Mouse (Mus musculus) cerebellum, adult 8-10 months (tissue): ENCODE data around the gene Dlx3.

Experiments
- DNase-seq: peaks from one replicate; pipeline ENCODE4 v3.0.0; 2022

Gene Dlx3

GRCm38 (mm10) chr11:95157872-95158271 is 38.0 kb downstream of the Dlx3 start:
- no peak for DNase-seq

GRCm38 (mm10) chr11:95159763-95160371 is 39.9 kb downstream of the Dlx3 start:
- no peak for DNase-seq

GRCm38 (mm10) chr11:95160693-95161092 is 40.8 kb downstream of the Dlx3 start:
- DNase-seq: no peak

GRCm38 (mm10) chr11:95161708-95162107 is 41.8 kb downstream of the Dlx3 start:
- no peak for DNase-seq

- DNase-seq: no peak
Measured at GRCm38 (mm10) chr11:95165857-95166256, 45.9 kb downstream of the Dlx3 start.
